Mouse (Mus musculus): ENCODE measurements around the gene Fgf13.

Fgf13 gene

DNA sequence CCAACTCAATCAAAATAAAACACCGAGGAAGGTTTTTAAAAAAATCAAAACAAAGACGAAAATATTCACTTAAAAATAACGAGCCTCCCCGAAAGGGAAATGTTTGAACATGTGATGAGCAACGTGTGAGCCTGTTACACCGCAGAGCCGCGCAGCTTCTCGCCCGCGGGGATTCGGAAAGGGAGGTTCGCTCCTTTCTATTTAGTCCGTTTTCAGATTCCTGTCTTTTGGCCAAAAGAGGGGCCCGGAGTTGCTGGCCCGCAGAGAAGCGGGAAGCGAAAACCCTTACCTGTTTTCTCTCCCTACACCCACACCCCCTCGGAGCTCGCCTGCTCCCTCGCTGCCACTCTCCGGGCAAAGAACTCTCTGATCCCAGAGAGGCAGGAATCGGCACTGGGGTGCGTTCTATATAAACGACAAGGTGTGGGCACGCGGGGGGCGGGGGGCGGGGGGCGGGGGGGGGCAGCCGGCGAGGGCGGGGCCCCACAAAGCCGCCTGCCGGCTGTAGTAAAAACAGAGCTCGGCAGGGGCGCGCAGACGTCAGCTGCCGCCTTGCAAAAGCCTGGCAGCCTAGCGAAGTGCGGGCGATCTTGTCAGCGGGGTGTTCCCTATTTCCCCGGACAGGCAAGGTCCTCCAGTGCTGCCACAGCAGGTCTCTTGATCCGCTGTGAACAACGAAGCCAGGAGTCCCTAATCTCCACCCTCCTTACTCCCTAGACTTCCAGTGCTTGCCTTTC, at the start of gene Fgf13:
TSS of gene Fgf13 (minus strand) at position 377 of the 737 bp plus-strand sequence.
- DNase-seq (ENCODE audit: extremely low read depth, low read depth) = no peak

DNA sequence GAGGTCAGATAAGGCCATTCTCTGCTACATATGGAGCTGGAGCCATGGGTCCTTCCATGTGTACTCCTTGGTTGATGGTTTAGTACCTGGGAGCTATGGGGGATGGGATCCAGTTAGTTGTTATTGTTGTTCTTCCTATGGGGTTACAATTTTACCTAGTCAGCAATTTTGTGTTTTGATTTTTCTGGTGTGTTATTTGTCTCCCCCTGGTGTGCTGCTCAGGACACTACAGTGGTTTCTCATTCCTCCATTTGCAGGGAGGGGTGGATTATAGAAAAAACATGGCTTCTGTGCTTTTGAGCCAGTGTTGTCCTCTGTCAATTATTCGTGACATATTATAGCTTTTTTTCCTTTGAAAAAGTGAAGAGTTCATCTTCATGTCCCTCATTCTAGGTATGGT, 38.7 kb upstream of the Fgf13 start:
- no peak for DNase-seq (ENCODE audit: extremely low read depth, low read depth)

DNA sequence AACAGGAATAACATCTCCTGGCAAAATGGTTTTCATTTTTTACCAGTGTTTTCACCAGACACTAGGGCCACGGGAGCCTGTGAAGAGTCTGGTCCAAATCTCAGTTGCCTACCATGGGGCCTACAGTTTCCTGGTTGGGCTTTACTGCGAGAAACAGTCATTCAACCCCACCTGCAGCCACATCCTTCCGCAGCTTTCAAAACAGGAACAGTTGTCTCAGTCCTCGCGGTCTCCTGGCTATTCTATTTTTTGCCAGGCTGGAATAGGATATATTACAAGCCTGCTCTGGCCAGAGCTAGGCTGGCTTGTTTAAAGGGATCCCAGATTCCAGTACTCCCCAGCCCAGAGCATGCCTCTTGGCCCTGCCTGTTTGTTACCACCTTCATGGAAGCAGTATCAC, 21.2 kb upstream of the Fgf13 start:
- no peak for DNase-seq (ENCODE audit: extremely low read depth, low read depth)

DNA sequence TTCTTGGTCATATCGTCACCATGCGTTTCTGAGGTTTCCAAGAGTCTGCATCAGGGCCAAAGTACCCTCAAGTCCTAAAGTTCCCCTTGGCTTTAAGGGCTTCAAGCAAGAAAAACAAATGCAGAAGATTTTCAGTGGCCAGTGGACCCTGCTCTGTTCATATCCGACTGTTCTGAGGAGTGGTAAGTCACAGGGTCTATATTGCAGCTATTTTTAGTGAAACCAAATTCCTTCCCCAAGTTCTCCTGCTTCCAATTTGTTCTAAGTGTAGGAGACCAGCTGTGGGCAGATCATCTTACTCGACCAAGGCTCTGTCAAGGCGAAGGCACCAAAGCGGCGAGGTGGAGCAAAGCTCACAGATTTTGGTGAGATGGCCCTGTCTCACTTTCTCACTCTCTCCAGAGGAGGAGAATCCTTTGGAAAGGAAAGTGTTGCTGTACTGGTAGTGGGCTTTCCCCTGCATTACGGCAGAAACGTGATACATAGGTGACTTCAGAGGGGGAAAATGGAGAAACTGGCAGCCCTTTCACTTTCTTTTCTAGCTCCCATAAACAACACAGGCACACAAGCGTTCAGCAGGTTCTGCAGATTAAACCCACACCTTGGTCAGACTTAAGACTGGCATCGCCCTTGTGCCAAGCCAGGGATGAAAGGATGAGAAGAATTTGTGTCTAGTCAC, 17.8 kb upstream of the Fgf13 start:
- DNase-seq (ENCODE audit: extremely low read depth, low read depth) = no peak

DNA sequence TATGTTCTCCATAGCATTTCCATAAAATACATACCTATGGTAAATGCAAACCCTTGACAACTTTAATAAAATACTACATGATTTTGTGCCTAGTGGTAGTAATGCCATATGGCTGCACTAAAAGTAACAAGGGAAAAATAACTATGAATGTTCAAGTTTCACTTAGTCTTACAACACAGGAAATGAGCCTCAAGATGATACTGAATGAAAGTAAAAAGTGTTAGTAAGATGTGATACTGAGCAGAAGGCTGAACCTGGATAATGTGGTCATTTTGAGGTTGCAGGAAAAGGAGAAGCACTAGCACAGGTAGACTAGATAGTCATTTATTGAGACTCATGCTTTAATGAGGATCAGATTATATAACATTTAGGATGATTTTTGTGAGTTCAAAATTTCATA, 16.2 kb upstream of the Fgf13 start:
- no peak for DNase-seq (ENCODE audit: extremely low read depth, low read depth)

DNA sequence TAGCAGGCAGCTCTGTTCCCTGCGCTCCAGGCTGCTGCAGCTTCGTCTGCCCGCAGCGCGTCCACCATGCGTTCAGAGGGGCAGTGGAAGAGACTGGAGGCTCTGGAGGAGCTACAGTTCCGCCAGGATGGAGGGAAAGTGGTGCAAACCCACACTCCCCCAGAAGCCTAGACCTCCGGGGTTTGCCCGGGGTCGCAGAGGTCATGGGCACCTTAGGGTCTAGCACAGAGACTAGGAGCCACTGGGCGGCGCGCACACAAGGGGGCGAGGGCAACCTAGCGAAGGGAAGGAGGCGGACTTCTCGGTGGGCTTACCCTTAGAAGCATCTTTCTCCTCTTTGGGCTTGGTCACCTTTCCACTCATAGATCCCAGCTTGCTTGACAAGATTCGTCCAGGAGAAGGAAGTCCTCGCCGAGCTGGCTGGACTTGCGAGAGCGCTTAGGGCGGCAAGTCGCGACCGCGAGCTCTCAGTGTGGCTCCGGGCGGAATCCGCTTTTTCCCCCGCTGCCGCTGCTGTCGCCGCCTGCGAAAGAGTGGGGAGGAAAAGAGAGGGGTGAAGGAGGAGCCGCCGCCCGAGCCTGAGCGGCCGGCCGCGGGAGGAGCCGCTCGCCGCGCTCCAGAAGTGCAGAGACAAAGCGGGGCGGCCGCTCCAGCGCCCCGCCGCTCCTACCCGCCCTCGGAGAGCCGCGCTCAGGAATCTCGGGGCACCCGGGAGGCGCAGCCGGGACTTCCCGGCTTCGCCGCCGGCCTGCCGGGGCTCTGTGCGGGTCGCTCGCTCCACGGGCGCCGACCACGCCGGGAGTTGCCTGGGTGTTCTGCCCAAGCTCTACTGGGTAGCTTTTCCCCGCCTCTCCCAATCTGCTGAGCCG, 811 bp downstream of the Fgf13 start:
- no peak for DNase-seq (ENCODE audit: extremely low read depth, low read depth)

DNA sequence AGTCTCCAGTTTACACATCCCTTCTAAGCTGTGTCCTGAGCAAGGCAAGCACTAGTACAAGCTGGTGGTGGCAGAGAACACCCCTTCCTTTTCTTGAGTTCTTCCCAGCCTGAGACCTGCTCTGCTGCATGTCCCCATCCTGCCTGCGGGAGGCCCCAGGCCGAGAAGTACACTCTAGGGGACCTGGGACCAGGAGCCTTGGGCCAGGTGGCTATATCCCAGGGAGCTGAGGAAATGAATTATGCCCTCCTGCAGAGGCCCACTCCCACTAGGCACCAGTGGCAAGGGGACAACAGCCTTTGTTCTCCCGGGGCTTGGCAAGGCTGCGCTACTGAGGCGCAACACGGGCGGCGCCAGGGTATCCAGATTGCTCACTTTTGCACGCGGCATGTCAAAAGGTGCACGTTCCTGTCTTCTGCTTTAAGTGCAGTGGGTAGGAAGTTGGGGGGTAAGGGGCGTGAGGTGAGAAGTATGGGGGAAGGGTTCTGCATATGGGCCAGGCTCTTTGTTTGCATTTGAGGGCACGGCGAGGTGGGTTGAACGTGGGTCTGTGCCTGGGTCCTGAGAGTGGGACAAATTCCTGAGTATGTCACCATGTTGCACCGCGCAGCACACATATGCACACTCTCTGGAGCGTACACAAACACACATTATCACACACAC, 1.7 kb downstream of the Fgf13 start:
- DNase-seq (ENCODE audit: extremely low read depth, low read depth) = no peak

DNA sequence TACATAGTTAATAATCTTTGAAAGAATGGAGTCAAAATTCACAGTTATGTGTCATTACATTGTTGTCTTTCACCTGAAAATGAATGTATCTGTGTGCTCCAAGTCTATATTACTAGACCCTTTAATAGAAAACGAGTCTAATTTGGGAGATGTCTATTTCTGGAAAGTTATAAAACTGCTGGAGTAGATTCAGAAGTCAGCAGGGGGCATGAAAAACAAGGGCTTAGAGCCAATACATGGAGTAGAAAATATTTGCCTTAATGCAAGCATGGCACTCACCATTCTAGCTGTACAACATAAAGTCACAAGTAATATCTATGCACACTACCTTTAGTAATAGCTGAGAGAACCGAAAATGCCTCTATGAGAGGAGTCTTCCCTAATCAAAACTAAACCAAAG, 19.9 kb downstream of the Fgf13 start:
- no peak for DNase-seq (ENCODE audit: extremely low read depth, low read depth)

DNA sequence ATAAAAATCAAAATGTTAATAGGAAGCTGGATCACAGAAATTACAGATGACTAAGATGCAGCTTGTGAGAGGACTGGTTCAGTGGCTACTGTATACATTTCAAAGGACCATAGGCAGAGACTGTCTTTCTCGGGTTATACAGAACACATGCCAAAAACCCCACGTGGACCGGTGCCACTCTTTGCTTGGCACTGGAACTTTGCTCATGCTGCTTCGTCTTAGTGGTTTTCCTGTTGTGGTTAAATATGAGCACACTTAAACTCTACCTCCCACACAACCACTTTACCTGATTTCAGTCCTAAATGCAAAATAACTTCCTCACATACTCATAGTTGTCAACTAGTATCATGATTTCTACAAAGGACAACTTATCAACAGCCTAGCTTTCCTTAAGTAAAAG, 59.6 kb downstream of the Fgf13 start:
- DNase-seq (ENCODE audit: extremely low read depth, low read depth) = no peak

DNA sequence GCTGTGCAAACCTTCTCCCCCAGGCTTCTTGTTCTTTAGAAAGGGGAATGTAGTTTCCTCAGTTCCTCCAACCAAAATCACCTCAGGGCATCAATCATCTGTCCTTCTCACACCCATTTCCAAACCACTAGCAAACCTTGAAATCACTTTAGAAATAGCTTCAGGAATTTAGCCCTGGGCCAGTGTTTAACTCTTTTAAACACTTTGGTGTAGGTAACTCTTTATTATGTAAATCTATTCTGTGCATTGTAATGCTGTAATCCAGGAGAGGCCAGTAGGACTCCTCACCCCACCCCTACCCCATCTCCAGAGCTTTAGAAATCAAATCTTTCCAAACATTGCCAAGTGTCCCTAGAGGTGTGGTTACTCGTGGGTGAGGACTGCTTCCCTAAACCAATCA, 74.5 kb downstream of the Fgf13 start:
- no peak for DNase-seq (ENCODE audit: extremely low read depth, low read depth)

DNA sequence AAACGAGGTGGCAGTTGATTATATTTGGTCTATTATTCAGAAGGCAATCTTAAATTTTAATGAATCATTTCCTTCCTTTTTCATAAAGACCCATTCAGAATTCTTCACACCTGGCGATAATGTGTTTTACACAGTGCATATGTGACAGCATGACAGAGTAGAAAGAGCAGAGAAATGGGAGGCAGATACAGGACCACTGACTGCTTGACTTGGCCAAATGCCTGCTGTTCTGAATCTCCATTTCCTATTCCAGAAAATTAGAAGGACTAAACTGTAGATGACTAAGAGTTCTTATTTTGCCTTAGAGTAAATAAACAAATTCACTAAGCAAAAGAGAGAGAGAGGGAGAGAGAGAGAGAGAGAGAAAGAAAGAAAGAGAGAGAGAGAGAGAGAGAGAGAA, 82.4 kb downstream of the Fgf13 start:
- no peak for DNase-seq (ENCODE audit: extremely low read depth, low read depth)

DNA sequence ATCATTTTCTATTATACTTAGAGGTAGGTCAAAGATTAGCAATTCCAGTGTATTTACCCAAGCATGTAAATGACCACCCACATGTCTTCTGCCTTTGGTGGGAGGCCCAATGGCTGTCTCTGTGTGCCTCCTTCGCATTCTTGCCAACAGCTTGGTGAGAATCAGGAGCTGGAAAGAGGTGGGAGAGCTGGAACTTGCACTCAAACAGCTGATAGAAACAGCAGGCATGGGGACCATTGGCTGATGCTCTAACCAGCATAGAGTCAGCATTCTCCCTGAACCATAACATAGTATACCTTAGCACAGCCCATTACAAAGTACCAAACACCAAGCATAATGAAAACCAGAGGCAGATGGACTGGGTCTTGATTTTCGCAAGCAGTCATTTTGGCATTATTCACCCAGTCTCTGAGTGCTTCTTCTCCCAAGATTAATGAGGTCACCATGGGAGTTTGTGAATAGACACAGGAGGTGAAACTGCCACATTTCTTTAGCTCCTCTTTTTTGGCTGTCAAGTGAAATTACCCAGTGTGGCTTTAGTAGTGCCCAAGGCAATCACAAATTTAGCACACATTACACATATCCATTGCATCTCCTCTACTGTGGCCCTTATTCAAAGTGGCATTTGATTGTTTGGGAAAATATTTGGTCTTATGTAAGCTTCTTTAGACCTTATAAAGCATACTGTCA, 165.1 kb downstream of the Fgf13 start:
- DNase-seq (ENCODE audit: extremely low read depth, low read depth) = no peak

DNA sequence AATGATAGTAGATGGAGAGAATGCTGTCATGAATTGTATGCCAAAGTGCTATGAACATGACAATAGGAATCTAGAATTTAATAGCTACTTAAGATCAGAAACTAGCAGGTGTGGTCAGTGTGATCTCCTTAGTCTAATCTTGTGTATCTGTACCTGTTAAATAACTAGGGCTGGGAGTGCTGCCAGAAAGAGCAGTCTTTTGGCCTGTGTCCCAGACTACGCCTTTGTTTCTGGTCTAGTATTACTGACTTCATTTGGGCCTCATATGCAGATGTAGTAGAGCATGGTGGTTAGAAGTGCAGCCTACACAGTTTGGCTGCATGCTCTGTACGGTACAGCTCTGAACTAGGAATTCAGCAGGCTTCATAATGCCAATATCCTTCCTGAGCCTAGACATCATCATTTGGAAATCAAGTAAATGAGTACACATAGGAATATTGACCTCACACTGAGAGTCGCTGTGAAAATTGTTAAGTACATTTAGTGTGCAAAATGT, 276.9 kb downstream of the Fgf13 start:
- no peak for DNase-seq (ENCODE audit: extremely low read depth, low read depth)

DNA sequence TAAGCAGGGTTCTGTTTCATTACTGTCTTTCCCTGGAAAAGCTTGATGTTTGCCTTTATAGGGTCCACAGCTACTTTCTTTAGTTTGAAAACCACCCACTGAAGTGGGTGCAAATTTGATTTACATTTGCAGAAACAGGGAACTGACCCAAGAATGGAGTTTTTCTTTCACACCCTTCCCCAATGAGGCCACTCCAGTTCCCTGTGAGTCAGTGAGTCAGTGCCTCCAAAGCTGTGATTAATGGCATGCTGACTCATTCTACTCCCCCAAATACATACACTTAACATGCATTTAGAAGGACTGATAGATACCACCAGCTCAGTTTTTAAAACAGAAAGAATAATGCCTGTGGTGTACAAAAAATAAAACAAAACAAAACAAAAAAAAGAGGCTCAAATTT, 316.3 kb downstream of the Fgf13 start:
- DNase-seq (ENCODE audit: extremely low read depth, low read depth) = no peak

DNA sequence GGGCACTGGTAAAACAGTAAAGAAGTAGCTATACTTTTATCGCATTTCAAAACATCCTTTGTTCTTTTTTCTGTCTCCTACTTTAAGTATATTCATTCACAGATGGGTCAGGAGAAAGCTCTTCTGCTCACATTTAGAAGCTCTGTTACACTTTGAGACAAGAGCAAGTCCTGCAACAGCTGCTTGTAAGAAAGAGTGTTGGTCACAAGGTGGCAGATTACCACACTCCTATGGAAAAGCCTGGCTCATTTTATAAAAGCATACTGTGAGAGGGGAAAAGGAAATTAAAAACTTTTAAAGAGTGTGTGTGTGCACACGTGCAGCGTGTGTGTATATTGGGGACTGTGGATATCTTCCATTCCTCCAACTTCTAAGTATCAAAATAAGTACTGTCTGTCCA, 324.1 kb downstream of the Fgf13 start:
- DNase-seq (ENCODE audit: extremely low read depth, low read depth) = no peak

DNA sequence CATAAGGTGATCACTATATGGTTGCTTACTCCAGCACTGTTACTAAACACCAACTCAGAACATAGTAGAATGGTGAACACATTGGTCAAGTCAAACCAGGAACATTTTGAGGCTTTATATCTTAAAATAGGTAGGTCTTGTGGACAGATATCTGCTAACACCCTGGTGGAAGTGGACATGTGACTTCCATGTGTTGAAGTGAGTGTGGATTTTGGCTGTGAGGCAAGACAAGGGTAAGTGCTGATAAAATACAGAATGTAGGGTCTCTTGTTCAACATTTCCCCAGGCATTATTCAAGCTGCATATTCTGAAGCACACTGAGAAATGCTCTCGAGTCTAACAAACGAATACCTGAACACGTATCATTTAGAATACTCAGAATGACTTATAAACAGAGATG, 324.7 kb downstream of the Fgf13 start:
- no peak for DNase-seq (ENCODE audit: extremely low read depth, low read depth)

DNA sequence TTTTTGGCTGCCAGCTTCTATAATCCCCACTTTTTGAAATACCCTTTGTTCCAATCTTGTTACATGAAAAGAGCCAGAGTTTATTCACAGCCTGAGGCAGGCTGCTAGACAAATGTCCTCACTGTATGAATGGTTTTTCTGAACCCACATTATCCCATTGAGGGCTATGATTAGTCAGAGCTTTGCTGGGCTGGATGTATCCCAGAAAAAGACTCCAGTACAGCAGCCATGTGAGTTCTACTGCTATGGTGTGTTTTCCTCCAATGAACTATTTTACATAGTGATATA, 326.5 kb downstream of the Fgf13 start:
- DNase-seq (ENCODE audit: extremely low read depth, low read depth) = no peak

DNA sequence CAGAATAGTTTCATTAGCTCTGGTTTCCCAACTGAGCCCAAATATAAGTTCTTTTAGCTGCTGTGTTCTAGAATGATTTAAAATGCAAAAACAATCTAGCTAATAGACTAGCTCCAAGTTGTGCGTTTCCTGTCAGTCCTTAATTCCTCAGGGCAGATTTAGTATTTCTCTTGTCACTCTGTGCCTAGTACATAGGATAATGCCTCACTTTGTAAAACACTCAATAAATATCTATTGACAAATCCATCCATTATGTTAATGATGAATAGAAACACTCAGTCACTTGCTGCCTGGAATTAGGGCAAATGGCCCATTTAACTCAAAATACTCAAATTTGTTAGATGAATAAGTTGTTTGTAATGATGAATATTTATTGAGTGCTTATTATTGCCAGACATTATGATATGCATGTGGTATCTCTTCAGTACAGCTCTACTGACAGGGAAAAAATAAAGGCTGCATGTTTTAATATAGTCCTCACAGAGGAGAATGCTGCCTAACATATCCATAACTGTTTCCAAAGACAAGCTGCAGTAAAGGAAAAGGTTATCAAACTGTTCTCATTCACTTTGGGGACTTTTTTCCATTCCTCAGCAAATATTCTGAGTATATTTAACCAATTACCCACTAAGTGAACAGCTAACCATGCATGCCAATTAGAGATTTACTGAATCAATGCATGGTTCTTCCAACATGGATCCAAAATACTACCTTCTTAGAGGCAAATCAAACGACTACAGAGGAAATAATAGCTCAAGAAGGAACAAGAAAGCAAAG, 327.0 kb downstream of the Fgf13 start:
- no peak for DNase-seq (ENCODE audit: extremely low read depth, low read depth)

DNA sequence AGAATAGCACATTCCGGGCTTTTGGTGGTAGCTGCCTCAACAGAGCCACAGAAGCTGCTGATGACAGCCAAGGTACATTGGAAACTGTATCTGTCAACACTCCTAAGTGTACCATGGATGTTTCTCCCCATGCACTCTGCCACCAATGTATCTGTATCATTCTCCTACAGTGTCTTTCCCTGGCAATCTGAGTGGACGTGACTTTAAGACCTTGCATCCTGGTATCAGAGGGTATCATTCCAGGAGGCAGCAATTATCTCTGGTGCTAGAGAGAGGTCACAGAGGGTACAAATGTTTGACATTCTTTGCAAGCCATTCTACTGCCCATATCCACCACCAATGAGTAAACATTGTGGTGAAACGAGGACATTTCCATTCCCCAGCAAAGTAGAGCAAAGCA, 347.2 kb downstream of the Fgf13 start:
- no peak for DNase-seq (ENCODE audit: extremely low read depth, low read depth)

DNA sequence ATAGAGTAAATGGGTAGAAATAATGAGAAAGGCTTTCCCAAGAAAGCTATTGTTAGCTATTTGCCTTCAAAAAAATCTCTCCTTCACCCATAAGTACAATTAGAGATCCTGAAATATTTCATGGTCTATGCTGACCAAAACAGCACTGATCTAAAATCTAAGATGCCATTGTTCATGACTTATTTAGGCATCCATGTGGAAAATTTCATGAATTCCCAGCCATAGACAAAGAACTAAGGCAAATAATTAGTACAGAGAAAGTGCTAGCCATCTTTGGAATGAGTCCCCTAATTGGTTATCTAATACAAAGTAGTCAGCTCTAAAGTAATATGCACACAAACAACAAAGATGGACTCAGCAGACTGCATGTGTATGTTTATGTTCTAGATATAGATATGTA, 366.7 kb downstream of the Fgf13 start:
- DNase-seq (ENCODE audit: extremely low read depth, low read depth) = no peak
